Mouse (Mus musculus): ENCODE data around the gene Vps18. TPM values are rescaled to one million over a fixed set of nuclear protein-coding genes. Genes with fewer than 3 reads are reported as not detected.
A peak's percentile ranks its signal among the peaks of the same experiment; 100 is the strongest.

The Vps18 gene
- total and polyA plus RNA-seq, 2 experiments from 2014 or later = 21.4 to 36.9 TPM

GRCm38 (mm10) chr2:119293311-119293710, 4.8 kb downstream of the Vps18 start:
- no peak for DNase-seq (ENCODE audit: low spot score)
- ATAC-seq (ENCODE audit: low FRiP score) = no peak
- 93% methylated on average over 17 of the region's 17 CpGs for WGBS
- Histone ChIP-seq H3K27me3 (ENCODE audit: insufficient read depth, low read length) (no peaks in the 10 kb centered on the region), H3K36me3 (ENCODE audit: insufficient read depth, low read length) (peaks cover 62% of the 10 kb centered on the region), H3K27ac (ENCODE audit: low read depth, low read length) (no peak overlapping the region), H3K9ac (replicated peaks; ENCODE audit: low read length, poor library complexity, severe bottlenecking) (no peak overlapping the region), H3K4me3 (ENCODE audit: low read depth, low read length) (no peak overlapping the region), H3K4me1 (ENCODE audit: insufficient read depth, low read length) (no peaks in the 10 kb centered on the region), H3K9me3 (ENCODE audit: low read length) (no peaks in the 10 kb centered on the region), H3K4me2 (ENCODE audit: low read depth, low read length, poor library complexity, severe bottlenecking) (no peak overlapping the region)
- TF ChIP-seq CTCF (IDR thresholded peaks at IDR 0.05) = no peak

GRCm38 (mm10) chr2:119293776-119294390, 5.3 kb downstream of the Vps18 start:
- H3K27me3 ChIP-seq (ENCODE audit: insufficient read depth, low read length) = no peaks in the 10 kb centered on the region
- no peaks in the 10 kb centered on the region for H3K4me1 ChIP-seq (ENCODE audit: insufficient read depth, low read length)
- H3K4me3 ChIP-seq (ENCODE audit: low read depth, low read length) = no peak overlapping the region
- DNase-seq (ENCODE audit: low spot score) = no peak
- no peak for TF ChIP-seq CTCF (IDR thresholded peaks at IDR 0.05)
- no peak for ATAC-seq (ENCODE audit: low FRiP score)
- H3K4me2 ChIP-seq (ENCODE audit: low read depth, low read length, poor library complexity, severe bottlenecking) = no peak overlapping the region
- no peak overlapping the region for H3K27ac ChIP-seq (ENCODE audit: low read depth, low read length)
- H3K36me3 ChIP-seq (ENCODE audit: insufficient read depth, low read length) = peaks cover 67% of the 10 kb centered on the region
- 93% methylated on average over 34 of the region's 34 CpGs for whole genome bisulfite sequencing
- H3K9ac ChIP-seq (replicated peaks; ENCODE audit: low read length, poor library complexity, severe bottlenecking) = no peak overlapping the region
- H3K9me3 ChIP-seq (ENCODE audit: low read length) = no peaks in the 10 kb centered on the region

GRCm38 (mm10) chr2:119294411-119294810, 5.9 kb downstream of the Vps18 start:
- ATAC-seq (ENCODE audit: low FRiP score) = no peak
- WGBS = 92% methylated on average over 18 of the region's 18 CpGs
- H3K4me3 ChIP-seq (ENCODE audit: low read depth, low read length) = no peak overlapping the region

GRCm38 (mm10) chr2:119296756-119297155, 8.2 kb downstream of the Vps18 start:
- ATAC-seq (ENCODE audit: low FRiP score) (no peak), DNase-seq (ENCODE audit: low spot score) (no peak)
- TF ChIP-seq CTCF (IDR thresholded peaks at IDR 0.05) = no peak
- WGBS = 92% methylated on average over 12 of the region's 12 CpGs
- Histone ChIP-seq H3K9ac (replicated peaks; ENCODE audit: low read length, poor library complexity, severe bottlenecking) (no peak overlapping the region), H3K4me2 (ENCODE audit: low read depth, low read length, poor library complexity, severe bottlenecking) (no peak overlapping the region), H3K4me1 (ENCODE audit: insufficient read depth, low read length) (no peaks in the 10 kb centered on the region), H3K36me3 (ENCODE audit: insufficient read depth, low read length) (peaks cover 69% of the 10 kb centered on the region), H3K9me3 (ENCODE audit: low read length) (no peaks in the 10 kb centered on the region), H3K4me3 (ENCODE audit: low read depth, low read length) (no peak overlapping the region), H3K27me3 (ENCODE audit: insufficient read depth, low read length) (no peaks in the 10 kb centered on the region), H3K27ac (ENCODE audit: low read depth, low read length) (no peak overlapping the region)

More at GRCm38 (mm10) chr2:119294411-119294810, 5.9 kb downstream of the Vps18 start:
- Histone ChIP-seq H3K4me2 (ENCODE audit: low read depth, low read length, poor library complexity, severe bottlenecking) (no peak overlapping the region), H3K9me3 (ENCODE audit: low read length) (no peaks in the 10 kb centered on the region), H3K36me3 (ENCODE audit: insufficient read depth, low read length) (peaks cover 71% of the 10 kb centered on the region), H3K27me3 (ENCODE audit: insufficient read depth, low read length) (no peaks in the 10 kb centered on the region), H3K9ac (replicated peaks; ENCODE audit: low read length, poor library complexity, severe bottlenecking) (no peak overlapping the region), H3K27ac (ENCODE audit: low read depth, low read length) (no peak overlapping the region), H3K4me1 (ENCODE audit: insufficient read depth, low read length) (no peaks in the 10 kb centered on the region)
- DNase-seq (ENCODE audit: low spot score) = no peak
- TF ChIP-seq CTCF (IDR thresholded peaks at IDR 0.05) = no peak

GRCm38 (mm10) chr2:119297506-119297905, 9.0 kb downstream of the Vps18 start:
- ATAC-seq (ENCODE audit: low FRiP score) (no peak), DNase-seq (ENCODE audit: low spot score) (no peak)
- H3K9me3 ChIP-seq (ENCODE audit: low read length) = no peaks in the 10 kb centered on the region
- H3K4me1 ChIP-seq (ENCODE audit: insufficient read depth, low read length) = no peaks in the 10 kb centered on the region
- H3K27ac ChIP-seq (ENCODE audit: low read depth, low read length) = no peak overlapping the region
- peaks cover 64% of the 10 kb centered on the region for H3K36me3 ChIP-seq (ENCODE audit: insufficient read depth, low read length)
- H3K27me3 ChIP-seq (ENCODE audit: insufficient read depth, low read length) = no peaks in the 10 kb centered on the region
- no peak overlapping the region for H3K4me3 ChIP-seq (ENCODE audit: low read depth, low read length)
- no peak overlapping the region for H3K9ac ChIP-seq (replicated peaks; ENCODE audit: low read length, poor library complexity, severe bottlenecking)
- 96% methylated on average over 19 of the region's 19 CpGs for whole genome bisulfite sequencing
- no peak overlapping the region for H3K4me2 ChIP-seq (ENCODE audit: low read depth, low read length, poor library complexity, severe bottlenecking)
- TF ChIP-seq CTCF (IDR thresholded peaks at IDR 0.05) = no peak

DNA sequence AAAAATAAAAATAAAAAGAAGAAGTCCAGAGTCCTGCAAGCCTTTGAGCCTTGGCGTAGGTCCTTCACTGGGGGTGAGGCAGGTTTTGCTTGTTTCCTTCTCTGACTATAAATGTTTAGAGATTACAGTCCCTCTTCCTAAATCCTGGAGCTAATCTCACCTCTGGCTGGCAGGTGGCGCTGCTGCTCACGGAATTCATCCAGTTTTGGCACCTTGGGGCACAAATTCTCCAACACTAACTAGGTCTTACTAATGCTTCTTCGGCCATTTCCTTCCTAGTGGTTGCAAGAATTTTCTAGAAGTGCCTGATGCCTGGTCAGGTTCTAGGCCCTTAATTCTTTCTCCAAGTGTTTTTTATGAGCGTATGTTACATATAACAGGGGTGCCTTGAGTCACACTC, 9.8 kb downstream of the Vps18 start:
- Histone ChIP-seq H3K27me3 (ENCODE audit: insufficient read depth, low read length) (no peaks in the 10 kb centered on the region), H3K9ac (replicated peaks; ENCODE audit: low read length, poor library complexity, severe bottlenecking) (no peak overlapping the region), H3K4me1 (ENCODE audit: insufficient read depth, low read length) (no peaks in the 10 kb centered on the region), H3K36me3 (ENCODE audit: insufficient read depth, low read length) (peaks cover 56% of the 10 kb centered on the region), H3K9me3 (ENCODE audit: low read length) (no peaks in the 10 kb centered on the region), H3K4me2 (ENCODE audit: low read depth, low read length, poor library complexity, severe bottlenecking) (no peak overlapping the region), H3K4me3 (ENCODE audit: low read depth, low read length) (no peak overlapping the region), H3K27ac (ENCODE audit: low read depth, low read length) (no peak overlapping the region)
- DNase-seq (ENCODE audit: low spot score) = peak; percentile 66
- TF ChIP-seq CTCF (IDR thresholded peaks at IDR 0.05) = peak; percentile 79
- no peak for ATAC-seq (ENCODE audit: low FRiP score)
- 41% methylated on average over 5 of the region's 5 CpGs for WGBS
